Mouse (Mus musculus): Measurements from ENCODE around the gene Pcsk4.

- TF ChIP-seq GATA1 (IDR thresholded peaks at IDR 0.05; ENCODE audit: low read length) = no peak
- TF ChIP-seq TAL1 (IDR thresholded peaks at IDR 0.05; ENCODE audit: low read length) = no peak
These were observed 46.9 kb upstream of the Pcsk4 start for GRCm38 (mm10) chr10:80376160-80376559.

Measured in erythroblast, embryonic 14.5 days (primary cell).